Mouse (Mus musculus): ENCODE measurements around the gene Sik1.

Sik1 gene

DNA sequence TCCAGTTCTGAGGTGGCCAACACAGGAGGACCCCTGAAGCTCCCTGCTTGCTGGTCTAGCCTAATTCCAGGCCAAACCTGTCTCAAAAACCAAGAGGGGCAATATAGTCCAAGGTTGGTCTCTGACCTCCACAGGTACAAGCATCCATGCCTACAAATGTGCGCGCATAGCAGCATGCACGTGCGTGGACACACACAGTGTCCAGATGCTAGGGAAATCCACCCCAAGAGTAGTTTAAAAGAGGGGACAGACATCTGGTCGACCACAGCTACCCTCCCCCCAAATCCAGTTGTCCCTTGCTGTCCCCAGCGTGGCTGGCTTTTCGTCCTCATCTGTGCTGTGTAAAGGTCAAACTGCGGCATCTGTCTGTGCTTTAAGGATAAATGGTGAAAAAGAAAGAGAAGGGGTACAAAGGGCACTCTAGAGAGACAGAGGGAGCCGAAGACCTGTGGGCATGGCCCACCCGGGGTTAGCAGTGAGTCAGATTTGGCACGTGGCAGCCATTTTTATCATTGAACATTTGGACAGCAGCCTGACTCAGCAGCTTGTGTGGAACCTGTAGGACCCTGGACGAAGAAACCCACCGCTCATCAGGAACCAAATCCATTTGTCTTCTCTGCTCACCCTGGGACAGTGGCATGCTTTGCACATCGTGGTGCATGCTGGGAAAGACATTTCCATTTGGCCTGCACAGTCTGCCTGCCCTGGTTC is 23.6 kb downstream of the Sik1 start:
- no peak for DNase-seq

DNA sequence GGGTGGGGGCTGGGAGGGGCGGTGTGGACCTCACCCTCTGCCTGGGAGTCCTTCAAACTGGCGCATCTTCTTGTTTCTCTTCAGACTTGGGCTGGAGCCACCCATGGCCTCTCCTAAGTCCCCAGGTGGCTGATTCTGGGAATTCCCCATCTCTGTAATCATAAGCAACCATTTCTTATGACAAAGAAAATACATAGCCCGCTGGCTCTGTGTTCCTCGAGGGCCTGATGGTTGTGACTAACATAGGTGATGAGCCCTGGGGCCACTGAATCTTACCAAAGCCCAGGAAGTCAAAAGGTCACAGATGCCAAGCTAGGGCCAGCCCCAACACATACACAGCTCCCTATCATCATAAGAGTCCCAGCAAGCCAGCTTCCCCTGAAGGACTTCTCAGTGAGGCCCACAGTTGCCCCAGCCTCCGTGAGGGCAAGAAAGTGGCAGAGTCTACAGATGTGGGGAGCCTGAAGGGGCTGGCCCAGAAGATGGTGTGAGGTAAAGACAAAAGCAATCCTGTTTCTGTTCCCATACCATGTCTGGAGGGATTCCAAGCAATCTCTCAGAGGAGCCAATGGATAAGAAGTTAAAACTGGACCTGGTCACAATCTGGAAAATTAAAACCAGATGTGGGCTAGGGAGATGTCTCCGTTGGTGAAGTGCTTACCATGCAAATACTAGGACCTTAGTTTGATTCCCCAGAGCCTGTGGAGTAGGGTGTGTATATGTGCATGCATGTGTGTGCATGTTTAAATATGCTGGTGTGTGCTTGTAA is 24.3 kb downstream of the Sik1 start:
- no peak for DNase-seq

DNA sequence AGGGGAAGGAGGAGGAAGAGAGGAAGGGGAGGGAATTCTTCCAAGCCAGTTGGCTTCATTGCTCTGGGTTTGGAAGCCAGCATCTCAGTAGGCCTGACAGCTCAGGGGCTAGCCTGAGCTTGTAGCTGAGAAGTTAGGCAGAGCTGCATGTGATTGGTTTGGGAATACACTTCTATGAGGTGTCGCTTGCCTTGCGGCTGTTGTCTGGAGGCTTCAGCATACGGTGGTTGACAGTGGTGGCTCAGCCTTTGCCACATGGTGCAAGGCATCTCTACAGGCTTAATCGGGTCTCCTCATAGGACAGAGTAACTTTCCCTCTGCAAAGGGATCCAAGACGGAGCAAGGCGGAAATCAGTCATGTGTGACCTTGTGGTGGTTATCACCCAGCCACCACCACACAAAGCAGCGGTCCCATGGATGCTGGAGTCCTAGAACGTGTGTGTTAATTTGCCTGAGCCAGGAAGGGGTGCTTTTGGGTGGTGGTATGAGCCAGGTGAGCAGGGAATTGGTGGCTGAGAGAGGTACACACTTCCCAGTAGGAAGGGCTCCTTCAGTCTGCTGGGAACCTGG is 25.0 kb downstream of the Sik1 start:
- DNase-seq: no peak

DNA sequence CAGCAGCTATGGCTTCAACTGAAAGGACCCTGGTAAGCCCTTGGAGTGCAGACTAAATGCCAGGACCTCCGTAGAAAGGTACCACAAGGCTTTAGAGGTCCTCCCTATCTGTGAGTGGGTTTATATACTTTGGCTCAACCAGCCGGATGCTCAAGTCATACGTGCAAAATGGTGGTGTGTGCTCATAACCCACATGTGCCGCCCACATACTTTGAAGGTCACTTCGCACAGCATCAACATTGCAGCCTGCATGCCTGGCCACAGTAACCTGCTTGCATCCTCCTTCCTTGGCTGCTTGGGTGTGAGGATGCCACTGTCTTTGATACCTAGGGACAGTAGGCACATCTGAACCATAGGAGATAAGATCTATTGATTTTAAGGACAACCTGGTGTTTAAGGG is 26.7 kb downstream of the Sik1 start:
- DNase-seq: no peak

DNA sequence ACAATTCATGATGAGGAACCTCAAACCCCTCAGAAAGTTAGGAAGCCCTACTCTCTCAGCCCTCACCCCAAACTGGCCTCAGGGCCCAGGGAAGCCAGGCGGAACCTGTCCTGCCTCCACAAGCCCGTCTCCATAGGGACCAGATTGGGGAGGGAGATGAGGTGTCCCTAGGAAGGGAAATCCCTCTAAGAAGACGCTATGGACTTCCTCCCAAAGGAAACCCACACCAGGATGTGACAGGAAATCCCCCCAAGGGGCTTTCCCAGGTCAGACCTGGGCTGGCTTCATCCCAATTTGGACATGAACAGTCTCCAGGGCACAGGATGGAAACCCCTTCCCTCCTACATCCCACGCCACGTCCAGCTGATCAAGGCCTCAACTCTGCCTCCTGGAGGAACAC is 27.5 kb downstream of the Sik1 start:
- DNase-seq: no peak

DNA sequence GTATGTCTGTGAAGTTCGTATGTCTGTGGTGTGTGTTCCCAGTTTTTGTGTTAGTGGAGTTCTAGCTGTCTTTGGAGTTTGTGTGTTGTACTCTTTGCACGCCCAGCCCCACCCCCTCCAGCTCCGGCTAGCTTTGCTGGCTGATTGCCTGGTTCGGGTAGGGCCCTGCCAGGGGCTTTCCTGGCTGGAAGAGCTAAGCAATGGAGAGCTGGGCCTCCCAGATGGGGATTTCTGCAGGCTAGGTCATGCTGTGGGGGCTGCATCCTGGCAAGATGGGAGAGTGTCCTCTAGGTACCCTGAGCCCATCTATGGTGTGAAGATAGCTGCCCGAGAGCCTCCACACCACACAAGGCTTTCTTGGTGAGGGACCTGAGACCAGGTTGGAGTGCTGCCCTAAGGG is 28.4 kb downstream of the Sik1 start:
- no peak for DNase-seq

DNA sequence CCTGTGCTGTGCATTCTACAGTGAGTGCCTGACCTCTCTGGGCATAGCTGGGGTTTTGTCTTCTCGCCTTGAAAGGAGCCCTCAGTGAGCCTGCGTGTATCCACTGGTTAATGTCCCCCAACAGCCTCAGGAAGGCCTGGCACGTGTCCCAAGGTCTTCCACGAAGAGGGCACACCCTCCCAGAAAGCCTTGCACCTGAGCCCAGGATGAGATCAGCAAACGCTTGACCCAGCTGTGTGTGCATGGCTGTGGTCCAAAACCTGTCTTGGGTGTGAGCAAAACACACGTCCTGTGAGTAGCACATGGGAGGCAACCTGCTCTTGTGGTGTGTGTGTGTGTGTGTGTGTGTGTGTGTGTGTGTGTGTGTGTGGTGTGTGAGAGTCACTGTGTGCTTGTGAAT is 28.9 kb downstream of the Sik1 start:
- no peak for DNase-seq

DNA sequence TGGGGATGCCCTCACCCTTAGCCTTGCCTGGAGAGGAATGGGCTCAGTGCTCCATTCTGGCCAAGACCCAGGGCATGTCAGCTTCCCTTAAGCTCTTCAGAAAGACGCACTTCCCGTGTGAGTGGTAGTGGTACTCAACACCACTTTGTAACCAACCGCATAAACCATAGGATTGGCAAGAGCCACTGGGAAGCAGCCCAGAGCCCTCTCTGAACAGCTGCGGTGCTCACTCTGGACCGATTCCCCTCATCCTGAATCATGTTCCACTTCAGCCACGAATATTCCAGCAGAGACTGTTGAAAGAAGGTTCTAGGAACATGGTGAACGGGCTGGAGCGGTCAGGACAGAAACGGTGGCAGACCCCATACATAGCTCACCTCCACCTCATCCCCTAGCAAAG is 29.9 kb downstream of the Sik1 start:
- DNase-seq: no peak

DNA sequence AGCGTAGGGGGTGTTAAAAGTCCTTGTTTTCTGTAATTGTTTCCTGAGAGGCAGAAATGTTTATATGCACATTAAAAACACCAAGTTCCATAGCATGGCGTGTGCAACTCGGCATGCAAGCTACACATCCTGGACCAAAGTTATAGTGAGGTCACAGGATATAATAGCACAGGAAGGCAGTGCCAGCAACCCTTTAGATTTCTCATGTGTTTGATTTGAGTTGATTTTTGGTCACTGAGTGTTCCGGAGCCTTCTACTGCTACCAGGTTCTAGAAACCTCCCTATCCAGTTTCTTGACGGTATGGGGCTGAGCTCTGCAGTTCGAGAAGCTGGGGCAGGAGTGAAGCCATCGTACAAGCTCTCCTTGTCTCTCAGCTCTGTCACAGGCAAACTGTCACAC is 30.8 kb downstream of the Sik1 start:
- no peak for DNase-seq

DNA sequence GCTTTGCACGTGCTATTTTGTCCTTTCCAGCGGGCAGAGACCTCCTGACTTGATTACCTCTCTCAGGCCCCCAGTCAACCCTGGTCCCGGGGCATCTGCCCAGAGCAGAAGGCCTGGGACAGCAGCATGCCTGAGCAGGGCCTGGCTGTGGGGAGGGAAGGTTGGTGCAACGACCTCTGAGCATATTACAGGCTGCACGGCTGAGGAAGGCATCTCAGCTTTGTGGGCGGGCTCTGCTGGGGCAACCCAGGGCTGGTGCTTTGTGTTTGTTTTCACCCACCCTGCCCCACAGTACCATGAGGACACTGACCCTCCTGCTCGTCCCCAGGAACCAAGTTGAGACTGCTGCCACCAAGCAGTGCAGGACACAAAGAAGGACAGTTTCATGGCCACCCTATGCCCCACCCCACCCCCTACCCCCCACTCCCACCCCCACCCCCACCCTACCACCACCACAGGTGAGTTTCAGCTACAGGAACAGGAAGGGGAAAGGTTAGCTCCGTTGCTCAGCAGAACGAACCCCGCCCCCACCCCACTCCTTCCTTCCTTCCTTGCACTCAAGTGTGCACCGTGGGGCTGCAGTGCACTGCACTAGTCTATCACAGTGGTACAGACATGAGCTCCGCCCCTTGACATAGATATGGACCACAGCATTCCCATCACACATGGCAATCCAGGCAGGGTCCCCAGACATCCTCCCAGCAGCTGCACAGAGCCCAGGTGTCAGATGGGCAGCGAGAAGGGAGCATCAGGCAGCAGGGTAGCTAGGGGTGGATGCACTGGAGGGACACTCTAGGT is 34.3 kb downstream of the Sik1 start:
- DNase-seq: no peak

DNA sequence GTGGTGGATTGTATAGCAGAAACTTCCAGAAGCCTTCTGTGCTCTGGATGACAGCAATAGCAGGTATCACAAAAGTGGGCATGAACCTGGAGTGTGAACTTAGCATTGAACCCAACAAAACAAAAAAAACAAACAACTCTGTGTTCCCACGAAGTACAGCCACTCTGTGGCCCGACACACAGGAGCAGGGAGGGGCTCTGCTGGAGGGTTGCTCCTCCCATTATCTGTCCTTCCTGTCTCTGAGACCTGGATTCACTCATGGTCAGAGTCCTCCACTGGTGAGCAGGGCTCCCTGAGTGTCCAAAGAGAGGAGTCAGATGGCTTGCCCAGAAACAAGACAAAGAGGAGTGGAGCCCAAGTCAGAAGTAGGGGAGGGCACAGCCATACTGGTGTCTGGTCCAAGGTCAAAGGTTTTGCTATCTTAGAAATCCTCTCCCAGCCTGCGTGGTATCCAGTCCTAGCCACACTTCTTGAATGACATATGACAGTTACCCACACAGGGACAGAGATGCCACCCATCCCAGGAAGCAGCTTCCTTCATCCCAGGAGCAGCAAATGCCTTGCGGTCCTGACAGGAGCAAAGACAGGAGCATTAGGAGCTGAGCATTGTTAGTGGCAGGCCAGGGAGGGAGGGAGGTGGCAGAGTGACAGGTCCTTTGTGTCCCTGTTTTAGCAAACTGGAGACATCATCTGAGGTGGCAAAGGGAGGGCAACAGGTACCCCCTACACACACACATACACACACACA is 35.3 kb downstream of the Sik1 start:
- no peak for DNase-seq

DNA sequence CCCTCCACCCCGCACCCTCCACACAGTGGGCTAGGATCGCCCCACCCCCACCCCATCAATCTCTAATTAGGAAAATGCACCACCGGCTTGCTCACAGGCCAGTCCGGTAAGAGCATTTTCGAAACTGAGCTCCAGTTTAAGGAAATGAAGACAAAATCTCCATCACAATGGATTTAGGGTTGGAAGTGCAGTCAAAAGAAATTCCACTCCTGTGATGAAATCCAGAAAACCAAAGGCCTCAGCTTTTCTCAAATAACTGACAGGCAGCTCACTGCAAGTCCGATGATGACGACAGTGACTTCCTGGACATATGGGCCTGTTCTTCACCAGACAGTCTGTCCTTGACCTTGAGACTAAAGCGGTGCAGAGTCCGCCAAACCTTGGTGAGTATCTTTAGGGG is 36.2 kb downstream of the Sik1 start:
- no peak for DNase-seq

DNA sequence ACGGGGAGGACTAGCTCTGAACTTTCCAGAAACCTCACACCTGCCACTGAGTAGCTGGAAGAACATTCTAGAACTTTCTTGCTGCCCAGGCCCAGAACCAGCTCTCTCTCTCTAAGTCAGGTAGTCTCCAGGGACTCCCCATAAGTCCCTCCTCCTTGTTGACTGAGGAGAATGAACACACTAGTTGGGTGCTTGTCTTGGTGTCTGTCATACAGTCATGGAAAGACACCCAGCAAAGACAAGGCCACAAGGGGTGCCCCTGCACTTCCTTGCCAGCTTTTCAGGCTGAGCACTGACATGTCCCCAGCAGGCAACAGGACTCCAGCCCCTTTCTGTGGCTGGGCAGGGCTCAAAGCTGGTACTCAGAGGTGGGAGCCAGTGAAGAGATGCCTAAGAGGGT is 37.8 kb downstream of the Sik1 start:
- no peak for DNase-seq

DNA sequence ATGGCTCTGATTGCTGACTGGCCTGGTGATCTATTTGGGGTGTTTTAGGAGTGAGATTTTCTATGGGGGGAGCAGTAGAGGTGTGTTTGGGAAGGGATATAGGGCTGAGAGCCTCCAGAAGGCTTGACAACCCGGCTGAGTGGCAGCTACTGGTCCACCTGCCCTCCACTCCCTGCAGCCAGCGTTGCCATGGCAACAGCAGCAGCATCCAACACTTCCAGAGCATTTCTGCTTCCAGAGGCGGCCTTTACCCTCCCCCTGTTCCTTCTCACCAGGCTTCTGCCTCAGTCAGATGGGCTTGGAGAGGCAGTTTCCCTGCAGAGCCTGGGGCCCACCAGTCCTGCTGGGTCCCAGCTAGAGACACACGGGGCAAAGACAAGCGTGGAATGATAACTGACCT is 38.4 kb downstream of the Sik1 start:
- peak; percentile 45 for DNase-seq

DNA sequence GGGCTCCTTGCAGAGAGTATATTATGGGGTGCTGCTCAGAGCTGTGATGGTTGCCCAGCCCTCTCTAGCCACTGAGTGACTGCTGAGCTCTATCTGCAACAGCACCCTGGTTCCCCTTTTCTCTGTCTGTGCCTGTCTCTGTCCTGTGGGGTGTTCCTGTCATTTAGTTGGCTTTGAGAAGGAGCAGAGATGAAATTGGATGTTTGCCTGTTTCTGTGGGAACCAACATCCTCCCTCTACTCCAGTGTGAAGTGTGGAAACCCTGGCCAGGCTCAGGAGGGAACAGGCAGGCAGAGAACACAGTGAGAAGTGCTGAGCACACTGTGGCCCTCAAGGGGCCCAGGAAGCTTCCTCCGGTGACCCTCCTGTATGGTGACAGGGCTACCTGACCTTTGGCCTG is 40.8 kb downstream of the Sik1 start:
- DNase-seq: peak; percentile 49

DNA sequence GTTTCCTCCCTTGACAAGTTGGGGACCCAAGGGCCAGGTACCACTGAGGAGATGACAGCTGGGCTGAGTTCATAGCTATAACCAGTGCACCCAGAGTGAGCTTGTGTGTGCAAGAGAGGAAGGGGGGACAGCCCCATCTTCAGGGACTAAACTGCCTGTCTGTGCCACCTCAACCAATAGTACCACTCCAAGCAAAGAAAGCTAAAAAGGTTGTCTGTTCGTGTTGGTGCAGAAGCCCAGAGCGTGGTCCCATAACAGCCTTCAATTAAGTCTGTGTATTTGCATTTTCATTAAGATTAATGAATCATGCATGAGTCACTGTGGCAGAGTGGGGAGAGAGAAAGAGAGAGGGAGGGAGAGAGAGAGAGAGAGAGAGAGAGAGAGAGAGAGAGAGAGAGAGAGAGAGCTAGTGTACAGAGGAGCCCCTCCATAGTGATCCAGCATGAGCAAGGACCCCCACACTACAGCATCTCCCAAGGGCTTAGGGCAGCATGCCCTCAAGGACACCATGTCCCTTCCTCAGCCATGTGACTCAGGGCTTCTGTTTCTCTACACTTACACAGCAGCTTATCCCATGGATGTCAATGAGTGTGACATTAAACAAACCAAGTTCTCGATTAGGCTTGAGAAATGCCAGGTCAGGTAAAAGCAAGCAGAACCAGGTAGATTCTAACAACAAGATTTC is 41.5 kb downstream of the Sik1 start:
- no peak for DNase-seq

DNA sequence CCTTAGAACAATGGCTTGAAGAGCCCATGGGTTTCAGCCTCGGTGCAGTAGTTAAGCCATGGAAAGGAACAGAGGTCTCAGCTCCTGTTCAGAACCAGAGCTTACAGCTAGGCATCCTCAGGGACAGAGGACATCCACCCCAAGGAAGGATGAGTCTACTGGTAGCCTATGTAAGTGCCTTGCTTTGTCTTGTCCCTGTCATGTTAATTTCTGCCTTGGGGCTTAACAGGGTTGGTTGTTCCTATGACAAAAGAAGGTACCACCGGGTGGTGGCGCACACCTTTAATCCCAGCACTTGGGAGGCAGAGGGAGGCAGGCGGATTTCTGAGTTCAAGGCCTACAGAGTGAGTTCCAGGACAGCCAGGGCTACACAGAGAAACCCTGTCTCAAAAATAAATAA is 44.3 kb downstream of the Sik1 start:
- DNase-seq: no peak

DNA sequence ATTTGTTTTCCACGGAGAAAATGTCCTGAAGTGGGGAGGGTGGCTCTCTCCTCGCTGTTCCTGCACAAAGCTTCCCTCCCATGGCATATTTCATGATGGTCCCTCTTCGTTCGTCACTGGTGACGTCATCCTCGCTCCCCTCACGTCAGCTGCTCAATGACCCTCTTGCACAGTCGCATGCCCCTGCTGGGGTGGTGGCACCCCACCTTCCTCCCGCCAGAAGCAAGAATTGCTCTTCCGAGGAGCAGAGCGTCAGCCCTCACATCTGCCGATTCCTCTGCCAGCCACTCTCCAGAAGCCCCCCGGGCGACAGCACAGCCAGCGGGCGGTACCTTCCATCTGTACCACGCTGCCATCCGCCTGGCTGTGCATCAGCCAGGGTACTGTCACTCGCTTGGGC is 45.7 kb downstream of the Sik1 start:
- DNase-seq: no peak

DNA sequence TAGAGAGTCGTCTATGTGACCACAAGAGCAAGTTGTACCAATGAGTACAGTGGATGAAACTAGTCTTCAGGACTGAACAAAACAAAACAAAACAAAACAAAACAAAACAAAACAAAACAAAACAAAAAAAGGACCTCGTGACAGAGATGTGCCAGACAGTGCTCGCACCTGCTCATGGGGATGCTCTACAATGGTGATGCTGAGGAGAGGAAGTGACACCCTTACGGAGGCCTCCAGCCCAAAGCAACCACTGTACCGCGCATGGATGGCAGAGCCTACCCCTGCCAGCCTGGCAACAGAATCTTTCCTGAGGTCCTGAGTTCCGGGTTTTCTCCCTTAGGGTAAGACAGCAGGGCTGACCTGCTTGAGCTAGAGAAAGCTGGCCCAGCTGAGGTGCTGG is 46.5 kb downstream of the Sik1 start:
- DNase-seq: no peak

DNA sequence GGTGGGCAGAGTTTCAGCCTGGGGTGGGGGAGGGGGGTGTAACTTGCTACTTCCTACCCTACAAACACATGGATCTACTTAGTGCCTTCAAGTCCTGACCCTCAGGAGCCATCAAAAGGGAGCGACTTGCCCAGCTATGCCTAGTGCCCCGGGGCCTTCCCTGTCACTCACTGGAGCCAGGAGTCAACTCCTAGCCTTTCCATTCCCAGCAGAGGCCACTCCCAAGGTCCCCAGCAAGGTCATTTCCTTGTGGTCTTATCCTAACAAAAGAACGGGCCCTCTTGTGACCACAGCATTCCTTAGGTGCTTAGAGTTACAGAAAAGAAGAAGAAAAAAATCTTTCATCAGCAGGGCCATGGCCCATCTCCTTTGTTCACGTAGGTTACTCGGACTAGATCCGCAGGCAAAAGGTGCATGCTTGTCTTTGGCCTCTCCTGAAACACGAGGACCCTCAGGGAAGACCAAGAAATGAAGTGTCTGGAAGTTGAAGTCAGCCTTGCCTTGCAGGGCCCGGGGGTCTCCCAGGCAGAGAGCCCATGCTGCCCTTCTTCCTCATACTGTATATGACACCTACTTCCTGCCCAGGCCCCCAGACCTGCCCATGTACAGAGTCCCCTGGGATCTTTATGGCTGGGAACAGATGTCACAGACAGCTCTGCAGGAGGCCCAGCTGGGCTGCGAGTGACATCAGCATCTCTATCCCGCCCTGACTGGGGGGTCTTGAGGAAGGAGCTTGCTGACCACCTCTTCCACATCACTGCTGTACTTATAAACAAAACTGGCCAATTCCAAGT is 47.3 kb downstream of the Sik1 start:
- no peak for DNase-seq

DNA sequence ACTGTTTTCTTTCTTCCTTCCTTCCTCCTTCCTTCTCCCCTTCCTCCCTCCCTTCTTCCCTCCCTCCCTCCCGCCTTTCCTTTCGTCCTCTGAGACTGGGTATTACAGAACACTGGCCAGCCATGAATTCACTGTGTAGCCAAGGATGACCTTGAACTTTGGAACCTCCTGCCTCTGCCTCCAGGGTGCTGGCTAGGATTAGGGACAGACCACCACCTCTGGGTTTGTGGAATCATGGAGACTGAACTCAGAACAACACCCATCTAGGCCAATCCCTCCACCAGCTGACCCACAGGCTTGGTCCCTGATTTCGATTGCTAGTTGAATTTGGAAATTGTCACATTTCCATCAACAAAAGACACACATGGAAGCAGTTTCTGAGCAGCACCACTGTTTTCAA is 49.1 kb downstream of the Sik1 start:
- no peak for DNase-seq
